Mouse (Mus musculus) ES-Bruce4 (cell line): ENCODE results near the gene Hexim1. TPM values are rescaled to one million over a fixed set of nuclear protein-coding genes. Genes with fewer than 3 reads are reported as not detected.

Experiments
- H3K27ac ChIP-seq: 2 replicates; pipeline ENCODE4 v1.5.1; 2012; ENCODE audit warnings: low read length, inconsistent platforms; ENCODE audit not compliant: insufficient read depth
- H3K27me3 ChIP-seq: 2 replicates; pipeline ENCODE4 v1.6.1; 2012; ENCODE audit warnings: mild to moderate bottlenecking, low read length, inconsistent platforms; ENCODE audit not compliant: control insufficient read depth, poor library complexity, insufficient read depth, severe bottlenecking
- H3K36me3 ChIP-seq: 2 replicates; pipeline ENCODE4 v1.6.1; 2012; ENCODE audit warnings: inconsistent platforms, mild to moderate bottlenecking, low read length, moderate library complexity; ENCODE audit not compliant: control insufficient read depth, poor library complexity, insufficient read depth, severe bottlenecking
- H3K4me1 ChIP-seq: one replicate; pipeline ENCODE4 v1.8.1; 2011; ENCODE audit warnings: low read length; ENCODE audit not compliant: control insufficient read depth, insufficient read depth
- H3K4me3 ChIP-seq: 2 replicates; pipeline ENCODE4 v1.5.1; 2011; ENCODE audit warnings: low read depth, mild to moderate bottlenecking, low read length
- H3K9ac ChIP-seq: 2 replicates; pipeline ENCODE4 v1.6.1; 2012; ENCODE audit warnings: low read depth, mild to moderate bottlenecking, inconsistent platforms; ENCODE audit not compliant: poor library complexity, severe bottlenecking
- H3K9me3 ChIP-seq: replicated peaks from 2 replicates; pipeline ENCODE4 v1.6.1; 2012; ENCODE audit warnings: mild to moderate bottlenecking, low read length, inconsistent platforms; ENCODE audit not compliant: control insufficient read depth, poor library complexity, insufficient read depth, severe bottlenecking
- CTCF ChIP-seq: IDR thresholded peaks from one replicate; pipeline ENCODE4 v1.8.1; 2011; ENCODE audit warnings: low read depth, low read length
- EP300 ChIP-seq: IDR thresholded peaks from 2 replicates; pipeline ENCODE4 v1.6.1; 2011; ENCODE audit warnings: low read depth, low read length; ENCODE audit not compliant: insufficient read depth
- POLR2A ChIP-seq: IDR thresholded peaks from one replicate; pipeline ENCODE4 v1.8.1; 2011; ENCODE audit warnings: low read length; ENCODE audit not compliant: insufficient read depth
- polyA plus RNA-seq: library from polyadenylated mRNA; stranded (reverse); fragments of >200 nt; gene quantifications from 2 replicates; pipeline ENCODE4 v1.2.4, GENCODE M21; 2011; ENCODE audit warnings: low read depth; ENCODE audit not compliant: missing spikeins, insufficient read depth, insufficient read length

Hexim1 gene
- polyA plus RNA-seq, 1 experiment, result 17.2 TPM

DNA sequence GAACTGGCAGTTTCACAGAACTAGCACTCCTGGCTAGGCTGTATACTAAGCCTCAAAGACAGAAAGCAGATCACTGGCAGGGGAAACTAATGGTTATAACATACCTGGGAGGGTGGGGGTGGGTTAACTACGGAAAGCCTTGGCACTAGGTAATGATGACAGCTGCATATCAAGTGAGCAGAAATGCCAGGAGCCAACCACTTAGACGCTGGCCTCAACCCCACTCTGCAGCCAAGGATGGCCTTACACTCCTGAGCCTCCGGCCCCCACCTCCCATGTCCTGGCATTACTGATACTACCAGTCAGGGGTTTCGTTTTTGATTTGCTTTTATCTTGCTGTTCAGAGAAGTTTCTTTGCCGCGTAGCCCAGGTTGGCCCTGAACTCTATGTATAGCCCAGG, 20.2 kb upstream of the Hexim1 start:
- H3K27me3 ChIP-seq, result no peaks in the 10 kb centered on the region
- H3K9ac ChIP-seq, result no peak overlapping the region
- no peak for TF ChIP-seq POLR2A
- TF ChIP-seq EP300, result no peak
- TF ChIP-seq CTCF, result no peak
- no peak overlapping the region for H3K4me3 ChIP-seq
- H3K9me3 ChIP-seq, result no peaks in the 10 kb centered on the region
- no peaks in the 10 kb centered on the region for H3K36me3 ChIP-seq
- peaks cover 12% of the 10 kb centered on the region for H3K4me1 ChIP-seq
- 0 out of 2 replicates have a peak overlapping the region, but pooled peaks have one; percentile 12 for H3K27ac ChIP-seq

DNA sequence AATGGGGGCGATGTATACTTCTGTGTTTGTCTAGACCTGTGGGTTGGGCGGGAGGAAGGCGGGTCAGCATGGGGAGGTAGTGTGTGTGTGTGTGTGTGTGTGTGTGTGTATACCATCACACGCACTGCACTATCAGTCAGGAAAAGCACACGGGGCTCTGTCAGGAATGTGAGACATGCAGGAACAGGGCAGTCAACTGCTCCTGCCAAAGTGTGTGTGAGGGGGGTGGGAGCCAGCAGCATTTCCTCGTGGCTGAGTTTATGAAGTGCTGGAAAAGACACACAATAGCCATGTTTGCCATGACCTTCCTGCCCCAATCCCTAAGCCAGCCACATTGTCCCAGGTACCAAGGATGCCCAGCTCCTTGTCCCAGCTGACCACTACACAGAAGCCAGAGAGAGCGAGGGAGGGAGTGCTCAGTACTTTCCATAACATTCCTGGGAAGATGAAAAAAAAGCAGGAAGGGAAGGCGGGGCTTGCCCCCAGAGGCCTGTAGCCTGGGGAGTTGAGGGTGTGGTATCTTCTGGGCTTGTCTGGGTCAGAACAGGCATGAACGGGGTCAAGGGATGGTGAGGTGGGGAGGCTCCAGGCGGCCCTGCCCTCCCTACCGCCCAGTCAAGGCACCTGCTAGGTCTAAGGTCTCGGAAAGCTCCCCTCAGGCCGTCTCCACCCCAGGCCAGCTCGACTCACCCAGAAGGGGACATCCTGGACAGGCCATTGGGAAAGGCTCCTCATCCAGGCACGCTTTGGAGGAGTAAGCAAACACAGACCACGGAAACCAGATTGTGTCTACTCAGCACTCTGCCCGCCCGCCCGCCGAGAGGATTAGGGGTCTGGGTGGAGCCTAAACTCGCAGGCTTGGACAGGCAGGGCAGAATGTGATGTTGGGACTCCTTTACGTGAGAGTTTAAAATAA, 18.8 kb upstream of the Hexim1 start:
- H3K27ac ChIP-seq, result peak overlapping the region; percentile 26
- no peaks in the 10 kb centered on the region for H3K27me3 ChIP-seq
- no peaks in the 10 kb centered on the region for H3K9me3 ChIP-seq
- H3K4me3 ChIP-seq, result 0 out of 2 replicates have a peak overlapping the region, but pooled peaks have one; percentile 3
- TF ChIP-seq CTCF (no peak), POLR2A (no peak), EP300 (no peak)
- no peaks in the 10 kb centered on the region for H3K36me3 ChIP-seq
- peaks cover 12% of the 10 kb centered on the region for H3K4me1 ChIP-seq
- peak overlapping the region; percentile 24; the same call in 1 of the 2 replicates for H3K9ac ChIP-seq

DNA sequence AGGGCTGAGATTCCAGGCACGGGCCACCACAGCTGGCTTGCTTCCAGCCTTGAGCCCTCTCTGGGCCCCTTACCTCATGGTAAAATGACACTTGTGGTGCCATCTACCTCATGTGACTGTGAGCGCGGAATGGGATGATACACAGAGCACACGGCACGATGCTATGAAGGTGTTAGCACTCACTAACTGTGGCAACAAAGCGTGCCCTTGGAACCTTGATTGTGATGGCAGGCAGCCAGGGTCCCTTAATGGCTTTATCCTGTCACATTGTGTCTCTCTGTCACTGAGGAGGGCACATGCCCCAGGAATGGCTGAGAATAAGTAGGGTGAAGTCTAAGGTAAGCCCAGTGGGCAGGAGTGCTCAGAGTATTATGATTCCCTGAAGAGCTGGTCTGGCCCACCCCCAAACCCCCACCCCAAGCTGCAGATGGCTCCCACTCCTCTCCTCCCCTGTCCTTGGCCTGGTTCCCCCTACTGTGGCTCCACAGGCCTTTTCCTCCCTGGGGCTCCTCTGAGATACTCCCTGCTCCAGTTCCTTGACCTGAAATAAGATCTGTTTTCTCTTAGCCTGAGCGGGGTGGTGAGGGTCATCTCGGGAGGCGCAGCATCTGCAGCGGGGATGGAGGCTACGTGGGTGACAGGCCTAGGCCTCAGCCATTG, 17.4 kb upstream of the Hexim1 start:
- Histone ChIP-seq H3K27ac (no peak overlapping the region), H3K9me3 (no peaks in the 10 kb centered on the region), H3K4me3 (no peak overlapping the region), H3K4me1 (peaks cover 12% of the 10 kb centered on the region), H3K9ac (no peak overlapping the region), H3K27me3 (no peaks in the 10 kb centered on the region), H3K36me3 (no peaks in the 10 kb centered on the region)
- TF ChIP-seq CTCF, result no peak
- no peak for TF ChIP-seq EP300
- no peak for TF ChIP-seq POLR2A

DNA sequence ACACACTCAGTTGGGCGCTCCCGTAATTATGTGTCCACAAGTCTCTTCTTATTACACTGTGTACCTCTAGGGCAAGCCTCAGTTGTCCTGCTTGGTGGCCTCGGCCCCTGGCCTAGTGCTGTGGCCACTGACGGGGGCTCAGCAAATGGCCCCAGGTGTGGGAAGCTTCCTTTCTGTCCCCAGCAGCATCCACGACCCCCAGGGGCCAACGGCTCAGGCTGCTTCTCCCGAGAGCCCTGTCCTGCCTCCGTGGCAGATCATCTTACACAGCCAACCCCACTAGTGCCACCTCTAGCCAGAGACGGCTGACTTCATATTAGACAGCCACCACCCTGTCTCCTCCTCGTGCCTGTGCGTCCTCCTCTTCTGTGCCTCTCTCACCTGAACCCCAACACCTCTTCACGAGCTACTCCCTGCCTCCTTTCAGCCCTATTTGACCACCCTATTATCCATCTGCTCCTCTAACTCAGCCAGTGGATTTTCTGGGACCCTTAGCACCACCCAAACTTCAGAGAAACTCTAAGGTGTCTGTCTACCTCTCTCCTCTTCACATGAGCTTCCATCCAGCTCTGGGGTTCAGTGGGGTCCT, 16.6 kb upstream of the Hexim1 start:
- no peak for TF ChIP-seq CTCF
- TF ChIP-seq POLR2A, result no peak
- TF ChIP-seq EP300, result no peak
- Histone ChIP-seq H3K4me3 (no peak overlapping the region), H3K27ac (no peak overlapping the region), H3K36me3 (no peaks in the 10 kb centered on the region), H3K4me1 (peaks cover 5% of the 10 kb centered on the region), H3K9ac (no peak overlapping the region), H3K27me3 (no peaks in the 10 kb centered on the region), H3K9me3 (no peaks in the 10 kb centered on the region)

DNA sequence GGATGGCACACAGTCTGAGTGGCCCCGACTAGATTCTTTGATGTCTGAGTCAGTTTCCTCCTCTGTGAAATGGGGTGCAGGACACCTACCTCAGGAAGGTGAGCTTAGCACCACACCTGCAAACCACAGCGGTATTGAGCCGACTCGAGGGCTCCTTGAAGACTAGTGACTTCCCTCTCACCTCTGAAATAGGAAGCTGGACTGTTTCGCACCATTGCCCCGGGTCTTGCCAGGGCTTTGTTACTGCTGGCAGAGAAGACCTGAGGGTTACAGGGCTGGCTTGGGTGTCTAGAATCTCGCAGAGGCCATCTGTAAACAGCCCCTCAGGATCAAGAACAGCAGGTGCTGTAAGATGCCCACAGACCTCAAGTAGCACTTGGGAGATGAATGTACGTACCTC, 15.7 kb upstream of the Hexim1 start:
- H3K4me3 ChIP-seq, result no peak overlapping the region
- peaks cover under 1% of the 10 kb centered on the region for H3K4me1 ChIP-seq
- H3K27me3 ChIP-seq, result no peaks in the 10 kb centered on the region
- TF ChIP-seq EP300, result no peak
- no peak for TF ChIP-seq POLR2A
- no peak for TF ChIP-seq CTCF
- no peak overlapping the region for H3K9ac ChIP-seq
- H3K9me3 ChIP-seq, result no peaks in the 10 kb centered on the region
- H3K27ac ChIP-seq, result no peak overlapping the region
- H3K36me3 ChIP-seq, result no peaks in the 10 kb centered on the region

DNA sequence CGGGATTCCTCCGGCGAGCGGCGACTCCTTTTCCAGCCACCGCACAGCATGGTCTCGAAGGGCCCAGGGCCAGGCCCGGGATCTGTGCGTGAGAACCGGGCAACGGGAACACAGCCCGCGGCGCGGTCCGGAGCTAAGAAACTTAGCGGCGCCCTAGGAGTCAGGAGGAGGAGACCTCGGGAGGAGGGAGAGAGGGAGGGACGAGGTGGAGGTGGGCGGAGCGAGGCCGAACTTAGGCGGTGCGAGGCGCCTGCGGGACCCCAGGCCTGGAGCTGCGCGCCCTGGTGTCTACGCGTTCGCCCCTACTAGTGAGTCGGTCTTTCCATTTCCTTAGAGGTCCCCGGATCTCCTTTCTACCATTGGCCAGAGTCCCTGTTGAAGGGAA, 14.6 kb upstream of the Hexim1 start, which contains the start of the genes Plcd3 and Acbd4:
Gene Plcd3 (minus strand): TSS at position 178 of the 385 bp plus-strand sequence.
Gene Acbd4 (plus strand): TSS at position 202 of the 385 bp plus-strand sequence.
- peak within 1 kb of the TSS; percentile 67 for H3K9ac ChIP-seq
- 0 out of 2 replicates have a peak within 1 kb of the TSS, but pooled peaks have one; percentile 14 for H3K27ac ChIP-seq
- H3K36me3 ChIP-seq, result no peaks in the 10 kb centered on the region
- no peaks in the 10 kb centered on the region for H3K9me3 ChIP-seq
- TF ChIP-seq EP300, result no peak
- no peak for TF ChIP-seq CTCF
- TF ChIP-seq POLR2A, result peak; percentile 38
- no peaks in the 10 kb centered on the region for H3K4me1 ChIP-seq
- H3K4me3 ChIP-seq, result peak within 1 kb of the TSS; percentile 80
- H3K27me3 ChIP-seq, result no peaks in the 10 kb centered on the region
